Mouse (Mus musculus): ENCODE measurements around the gene Nav2. TPM values are rescaled to one million over a fixed set of nuclear protein-coding genes. Genes with fewer than 3 reads are reported as not detected.

Nav2 gene
- total RNA-seq, 2 experiments from 2014 or later: 42.4 to 52.9 TPM

DNA sequence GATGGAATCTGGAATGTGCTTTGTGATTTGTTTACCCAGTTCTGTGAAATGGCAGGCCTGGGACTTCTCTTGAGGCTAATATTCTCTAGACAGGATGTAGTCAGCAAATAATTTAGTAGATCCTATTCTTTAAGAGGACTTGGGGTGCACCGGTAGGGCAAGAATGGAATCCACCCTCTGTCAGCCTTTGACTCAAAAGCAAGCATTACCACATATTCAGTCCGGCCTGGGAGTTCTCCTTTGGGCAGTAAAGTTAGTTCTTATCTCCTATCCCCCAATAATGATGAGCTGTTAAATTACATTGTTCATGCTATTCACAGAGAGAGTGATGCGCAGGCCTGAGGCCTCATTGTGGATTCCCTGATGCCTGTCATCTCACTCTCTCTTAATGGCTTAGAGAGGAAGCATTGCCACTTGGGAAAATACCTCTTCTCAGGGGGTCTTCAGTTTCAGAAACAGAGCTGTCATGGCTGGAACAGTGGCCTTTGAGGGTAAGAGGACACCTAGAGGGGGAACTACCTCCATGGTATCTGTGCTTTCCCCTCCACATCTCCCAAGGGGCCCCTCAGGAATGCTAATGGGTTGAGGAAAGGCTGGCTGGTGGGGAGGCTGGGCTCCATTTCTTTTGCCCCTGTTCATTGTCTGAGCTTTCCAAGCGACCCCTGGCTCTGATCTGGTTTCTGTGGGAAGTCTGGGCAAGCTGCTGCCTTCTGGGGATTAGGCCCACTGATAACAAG, 133.0 kb downstream of the Nav2 start:
- intact Hi-C loops (cut with DNase I): no loop called here
- no peak for DNase-seq

DNA sequence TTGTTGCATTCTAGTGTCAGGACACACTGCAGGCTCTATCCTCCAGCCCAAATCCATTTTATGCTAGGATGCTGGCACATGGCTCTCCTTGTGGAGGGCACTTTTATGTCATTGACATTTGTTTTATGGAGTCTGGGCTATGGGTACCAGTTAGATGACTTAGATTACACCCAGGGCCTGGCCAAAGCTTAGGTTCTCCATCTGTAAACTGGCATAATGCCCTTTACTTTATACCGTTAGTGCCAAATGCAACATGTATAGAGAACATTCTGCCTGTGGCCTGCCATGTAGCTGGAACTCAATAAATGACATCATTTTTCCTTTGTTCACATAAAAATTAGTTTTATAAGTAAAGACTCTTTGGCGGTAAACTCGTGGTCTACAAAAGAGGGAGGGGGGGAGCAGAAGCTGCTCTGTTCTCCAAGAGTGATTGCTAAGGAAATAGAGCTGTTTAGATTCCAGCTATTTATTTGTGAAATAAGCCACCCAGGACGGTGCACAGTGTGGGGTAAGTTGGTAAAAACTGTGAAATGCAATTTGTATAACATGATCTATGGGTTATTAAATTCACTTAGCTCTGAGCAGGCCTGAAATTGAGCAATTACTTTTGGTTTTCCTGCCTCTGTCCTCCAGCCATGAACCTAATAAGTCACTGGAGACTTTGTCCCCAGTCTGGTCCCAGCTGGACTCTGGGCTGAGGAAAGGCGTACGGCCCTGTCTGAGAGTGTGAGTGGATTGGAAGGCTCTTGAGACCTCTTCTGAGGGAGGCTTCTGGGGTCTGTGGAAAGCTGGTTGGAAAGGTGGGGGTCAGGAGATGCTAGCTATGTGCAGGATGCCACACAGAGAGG, 137.2 kb downstream of the Nav2 start:
- DNase-seq: no peak
- intact Hi-C loops (cut with DNase I): no loop called here

DNA sequence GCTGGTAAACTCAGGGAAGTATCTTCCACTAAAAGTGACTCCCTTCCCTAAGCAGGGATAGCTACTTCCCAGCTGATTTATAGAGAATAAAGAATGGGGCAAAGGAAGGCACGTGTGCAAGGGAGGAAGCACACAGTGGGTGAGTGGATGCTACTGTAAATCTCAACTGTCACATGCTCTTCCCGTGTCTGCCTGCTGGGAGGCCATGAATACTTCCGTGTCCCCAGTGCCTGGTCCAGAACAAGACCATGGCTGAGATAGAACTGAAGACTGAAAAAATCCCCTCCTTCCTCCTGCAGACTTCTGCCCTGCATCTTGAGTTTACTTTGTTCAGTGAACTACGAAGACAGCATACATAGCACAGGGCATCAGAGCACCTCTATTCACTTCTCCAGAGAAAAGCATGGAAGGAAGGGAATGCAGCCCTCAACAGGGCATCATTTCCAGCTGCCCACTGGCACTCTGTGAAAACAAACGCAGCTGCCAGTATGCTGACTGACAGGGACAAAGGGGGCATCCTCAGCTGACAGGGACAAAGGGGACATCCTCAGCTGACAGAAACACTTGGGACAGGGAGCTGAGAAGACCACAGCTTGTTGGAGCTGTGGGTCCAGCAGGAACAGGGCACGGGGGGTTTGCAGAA, 138.0 kb downstream of the Nav2 start:
- no peak for DNase-seq
- intact Hi-C loops (cut with DNase I): no loop called here

DNA sequence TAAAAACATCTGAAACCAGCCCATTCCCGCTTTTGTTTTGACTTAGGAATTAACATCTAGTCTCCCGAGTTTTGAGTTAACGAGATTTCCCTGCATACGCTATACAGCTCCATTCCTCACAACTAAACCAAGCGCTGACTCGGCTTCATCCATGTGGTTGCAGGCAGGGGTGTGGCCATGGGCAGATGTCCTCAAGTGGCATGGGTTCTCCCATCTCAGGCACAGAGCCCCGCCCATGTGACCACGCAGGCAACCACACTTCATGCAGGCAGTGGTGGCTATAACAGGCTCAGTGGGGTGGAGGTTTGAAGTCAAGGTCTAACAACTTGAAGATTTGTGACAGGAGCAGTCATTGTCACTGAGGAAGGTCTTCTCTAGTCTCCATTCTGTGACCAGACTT, 138.8 kb downstream of the Nav2 start:
- intact Hi-C loops (cut with DNase I): no loop called here
- no peak for DNase-seq

DNA sequence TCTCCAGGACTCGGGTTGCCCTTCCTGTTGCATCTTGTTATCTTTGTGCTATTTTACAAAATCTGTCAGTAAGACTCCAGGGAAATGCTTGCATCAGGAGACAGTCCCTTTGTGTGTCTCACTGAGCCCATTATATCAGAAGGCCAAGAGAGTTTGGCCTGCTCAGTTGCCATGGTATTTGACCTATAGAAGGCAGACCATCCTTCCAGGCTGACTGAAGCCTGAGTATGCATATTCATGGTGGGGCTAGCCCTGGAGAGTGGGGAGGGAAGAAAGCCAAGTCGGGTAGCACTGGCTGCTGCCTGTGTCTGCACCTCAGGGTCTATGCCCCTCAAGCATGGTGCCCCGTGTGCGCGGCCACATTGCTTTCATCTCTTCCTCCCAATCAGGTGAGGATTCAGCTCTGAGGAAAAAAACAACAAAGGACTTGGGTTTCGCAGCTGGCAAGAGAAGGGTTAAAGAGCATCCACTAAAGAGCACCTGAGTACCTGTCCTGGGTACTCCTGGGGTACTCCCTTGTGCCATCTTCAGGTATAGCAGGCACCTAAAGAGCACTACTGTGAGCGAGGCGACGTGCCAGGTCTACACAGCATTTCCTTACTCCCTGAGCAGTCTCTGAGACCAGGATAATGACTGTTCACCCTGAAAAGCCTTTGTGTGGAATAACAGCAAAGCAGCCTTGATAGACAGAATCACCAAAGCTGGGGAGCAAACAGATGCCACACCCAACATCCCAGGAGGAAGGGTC, 144.5 kb downstream of the Nav2 start:
- intact Hi-C loops (cut with DNase I): loop anchor here (2.0 kb wide), 1 partner anchor 62 kb away; no protein-coding TSS in a partner anchor
- no peak for DNase-seq

DNA sequence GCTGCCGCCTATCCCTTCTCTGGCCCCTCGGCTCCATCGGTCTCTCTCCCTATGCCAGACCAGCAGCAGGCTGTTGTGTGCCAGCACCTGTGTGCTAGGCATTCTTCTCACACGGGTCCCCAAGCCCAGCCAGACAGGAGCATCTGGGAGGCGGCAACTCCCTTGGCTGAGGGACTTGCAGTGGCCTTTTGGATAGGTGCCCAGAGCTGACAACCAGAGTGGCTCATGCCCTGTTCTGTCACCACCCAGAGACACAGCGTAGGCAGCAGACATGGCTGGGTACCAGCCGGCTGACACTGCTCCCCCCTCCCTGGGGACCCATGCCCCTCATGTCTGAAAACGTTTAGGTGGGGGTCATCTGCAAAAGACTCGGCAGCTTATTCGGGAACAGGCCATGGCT, 146.8 kb downstream of the Nav2 start:
- peak; percentile 14 to 21 for DNase-seq
- intact Hi-C loops (cut with DNase I): no loop called here

DNA sequence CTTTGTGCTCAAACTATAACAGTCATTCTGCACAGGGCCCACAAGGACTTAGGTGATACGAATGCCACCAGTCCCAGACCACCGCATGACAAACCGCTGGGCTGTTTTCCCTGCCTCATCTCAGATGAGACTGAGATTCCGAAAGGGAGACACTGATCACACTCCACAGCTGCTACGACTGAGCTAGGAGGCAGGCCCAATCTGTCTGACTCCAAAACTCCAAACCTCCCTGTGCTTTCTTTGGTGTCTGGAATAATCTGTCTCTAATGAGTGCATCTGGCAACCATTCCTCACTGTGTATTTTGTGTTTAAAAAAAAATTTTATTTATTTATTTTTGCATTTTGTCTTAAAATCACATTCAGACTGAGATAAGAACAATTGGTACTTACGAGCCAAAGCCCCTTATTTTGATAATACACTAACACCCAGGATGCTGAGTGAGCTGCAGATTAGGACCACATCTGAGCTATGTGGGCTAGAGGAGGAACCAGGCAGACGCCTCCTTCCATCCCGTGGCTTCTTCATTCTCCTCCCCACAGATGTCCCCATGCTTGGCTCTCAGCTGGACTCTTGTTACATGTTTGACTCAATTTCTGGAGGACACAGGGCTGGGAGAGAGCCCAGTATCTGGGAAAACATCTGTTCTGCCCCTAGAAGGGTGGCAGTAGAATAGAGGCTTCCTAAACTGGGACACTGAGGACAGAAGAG, 149.9 kb downstream of the Nav2 start:
- intact Hi-C loops (cut with DNase I): no loop called here
- DNase-seq: no peak

DNA sequence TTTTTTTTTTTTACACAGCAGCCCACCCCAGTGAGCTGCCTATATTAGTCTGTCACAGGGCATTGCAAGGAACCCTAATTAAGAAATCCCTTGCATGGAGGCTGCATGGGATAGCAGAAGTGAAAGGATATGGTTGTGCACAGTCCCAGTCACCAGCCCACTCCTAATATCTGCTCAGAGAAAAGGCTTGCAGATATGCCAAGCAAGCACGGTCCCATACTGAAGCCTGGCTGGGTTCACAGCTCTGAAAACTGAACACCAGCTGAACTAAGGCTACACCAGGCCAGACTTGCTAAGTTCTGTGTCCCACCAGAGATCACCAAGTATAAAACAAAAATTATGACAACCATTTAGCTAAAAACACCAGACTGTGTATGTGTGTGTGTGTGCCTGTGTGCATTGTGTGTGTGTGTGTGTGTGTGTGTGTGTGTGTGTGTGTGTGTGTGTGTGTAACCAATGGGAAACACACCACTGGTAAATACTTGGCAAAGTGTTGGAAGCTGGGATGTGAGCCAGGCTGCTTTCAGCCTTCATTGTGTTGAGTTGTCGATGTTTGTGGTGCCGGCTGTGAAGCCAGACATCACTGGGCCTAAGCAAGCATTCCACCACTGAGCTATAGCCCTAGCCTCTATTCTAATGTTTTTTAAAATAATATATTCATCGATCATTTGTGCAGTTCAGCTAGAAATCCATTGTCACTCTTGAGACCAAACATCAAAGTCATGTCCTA, 156.4 kb downstream of the Nav2 start:
- DNase-seq: peak in 1 of 2 experiments; percentile 16

DNA sequence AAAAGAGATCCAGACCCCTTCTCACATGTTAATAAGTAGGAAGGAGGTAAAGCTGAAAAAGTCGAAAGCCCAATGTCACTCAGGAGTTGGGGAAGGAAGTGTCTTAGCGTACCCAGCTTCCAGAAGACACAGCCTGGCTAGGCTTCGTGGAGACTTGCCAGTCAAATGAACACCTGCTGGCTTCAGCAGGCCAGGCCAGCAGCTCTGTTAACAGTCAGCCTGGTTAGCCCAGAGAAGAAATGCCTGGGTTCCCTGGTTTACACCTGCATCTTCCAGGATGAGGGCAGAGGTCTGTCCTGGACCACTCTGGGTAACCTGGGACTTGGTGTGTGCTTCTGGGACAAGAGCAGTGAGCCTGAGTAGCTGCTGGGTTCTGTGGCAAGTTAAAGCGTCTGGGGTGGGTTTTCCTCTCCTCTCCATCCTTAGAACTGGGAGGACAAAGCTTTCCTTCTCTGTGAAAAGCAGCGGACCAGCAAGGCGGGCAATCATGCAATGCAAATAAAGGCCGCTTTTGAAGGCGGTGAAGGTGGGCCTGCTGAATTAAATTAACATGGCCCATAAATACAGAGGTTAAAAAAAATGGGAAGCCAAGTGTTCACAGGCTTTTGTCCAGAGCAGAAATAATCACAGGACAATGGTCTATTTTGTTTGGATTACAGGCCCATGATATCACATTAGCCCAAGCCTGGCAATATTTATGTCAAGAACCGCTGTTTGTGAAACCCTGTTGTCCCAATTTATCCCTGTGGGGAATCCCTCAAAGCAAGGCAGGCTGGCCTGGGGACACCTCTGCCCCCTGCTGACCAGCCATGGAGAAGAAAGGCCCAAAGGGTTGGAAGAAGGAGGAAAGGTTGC, 157.3 kb downstream of the Nav2 start:
- intact Hi-C loops (cut with DNase I): loop anchor here (2.0 to 5.0 kb wide), 4 partner anchors 139 to 314 kb away; no protein-coding TSS in a partner anchor
- DNase-seq: peak; percentile 20 to 51

More for the DNA sequence above, 156.4 kb downstream of the Nav2 start:
- intact Hi-C loops (cut with DNase I): loop anchor here (5.0 kb wide), 3 partner anchors 138 to 313 kb away; no protein-coding TSS in a partner anchor

DNA sequence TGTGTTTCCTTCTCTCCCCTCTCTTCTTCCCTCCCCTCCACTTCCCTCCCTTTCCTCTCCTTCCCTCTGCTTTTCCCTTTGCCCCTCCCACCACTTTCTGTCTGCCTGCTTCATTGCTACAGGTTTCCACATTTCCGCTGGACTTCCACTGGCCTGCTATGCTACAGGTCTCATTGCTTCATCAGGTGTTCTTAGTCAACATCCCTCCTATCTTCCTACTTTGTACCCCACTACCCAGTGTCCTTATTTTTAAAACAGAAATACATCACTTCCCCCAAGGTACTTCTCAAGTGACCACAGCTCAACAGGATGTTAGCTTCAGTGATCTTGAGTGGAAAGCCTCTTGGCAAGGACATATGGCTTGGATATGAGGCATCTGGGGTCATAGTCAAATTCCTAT, 158.3 kb downstream of the Nav2 start:
- no peak for DNase-seq
- intact Hi-C loops (cut with DNase I): loop anchor here (2.0 to 5.0 kb wide), 4 partner anchors 140 to 315 kb away; no protein-coding TSS in a partner anchor

DNA sequence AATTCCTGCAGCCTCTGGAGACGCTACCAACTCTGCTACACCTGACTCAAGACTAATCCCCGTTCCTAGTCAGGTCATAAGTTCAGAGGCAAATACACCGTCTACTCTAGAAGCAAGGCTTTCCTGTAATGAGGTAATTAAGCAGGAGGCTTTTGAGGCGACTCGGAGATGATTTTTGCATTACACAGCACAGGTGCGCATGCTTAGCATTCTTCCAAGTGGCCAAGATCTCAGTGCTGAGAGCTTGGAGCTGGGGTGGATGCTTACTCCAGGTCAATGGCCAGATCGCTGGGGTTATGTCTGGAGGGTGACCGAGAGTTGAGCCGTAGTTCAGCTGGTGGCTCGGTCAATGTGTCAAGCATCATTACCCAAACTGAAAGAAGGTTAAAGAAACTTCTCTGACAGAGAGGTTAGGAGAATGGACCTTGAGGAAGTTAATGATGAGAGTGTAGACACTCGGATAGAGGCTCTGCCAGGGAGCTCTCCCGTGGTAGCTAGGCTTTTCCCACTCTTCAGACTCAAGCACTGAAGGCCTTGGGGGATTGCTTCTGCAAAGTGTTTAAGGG, 161.0 kb downstream of the Nav2 start:
- no peak for DNase-seq
- intact Hi-C loops (cut with DNase I): loop anchor here (5.0 kb wide), 3 partner anchors 142 to 317 kb away; no protein-coding TSS in a partner anchor

DNA sequence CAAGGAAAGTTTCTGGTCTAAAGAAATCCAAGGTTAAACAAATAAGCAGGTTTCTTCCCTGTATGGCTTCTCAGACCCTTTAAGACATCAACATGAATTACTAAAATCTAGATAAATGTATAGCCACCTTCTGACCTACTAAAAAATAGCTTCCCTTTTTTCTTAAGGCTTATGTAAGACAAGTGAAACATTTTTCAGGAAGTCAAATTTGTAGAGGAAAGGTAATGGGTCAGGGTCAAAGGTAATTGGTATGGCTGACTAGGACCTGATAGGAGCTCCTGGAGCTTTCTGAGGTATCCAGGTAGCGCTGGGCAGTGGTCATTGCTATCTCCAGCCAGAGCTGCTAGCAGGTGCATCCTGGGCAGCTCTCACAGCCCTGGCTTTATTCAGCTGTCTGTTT, 162.1 kb downstream of the Nav2 start:
- no peak for DNase-seq
- intact Hi-C loops (cut with DNase I): no loop called here

DNA sequence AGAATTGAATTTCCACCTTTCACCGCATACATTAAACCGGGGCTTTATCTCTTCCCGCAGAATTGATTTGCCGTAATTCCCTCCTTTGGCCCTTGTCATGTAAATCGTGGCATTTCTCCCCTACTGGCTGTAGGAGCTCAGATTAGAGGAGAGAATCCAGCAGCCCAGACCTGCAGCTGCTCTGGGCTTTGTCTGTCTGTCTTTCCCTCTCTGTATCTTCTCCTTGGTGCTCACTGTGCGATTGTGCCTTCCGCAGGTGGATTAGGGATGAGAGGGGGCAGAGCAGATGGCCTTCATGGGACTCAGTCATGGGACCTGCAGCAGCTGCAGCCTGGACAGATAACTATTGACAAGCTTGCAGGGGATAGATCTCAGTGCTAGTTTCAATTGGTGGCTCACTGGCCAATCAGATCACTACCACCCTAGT, 162.6 kb downstream of the Nav2 start:
- DNase-seq: no peak

DNA sequence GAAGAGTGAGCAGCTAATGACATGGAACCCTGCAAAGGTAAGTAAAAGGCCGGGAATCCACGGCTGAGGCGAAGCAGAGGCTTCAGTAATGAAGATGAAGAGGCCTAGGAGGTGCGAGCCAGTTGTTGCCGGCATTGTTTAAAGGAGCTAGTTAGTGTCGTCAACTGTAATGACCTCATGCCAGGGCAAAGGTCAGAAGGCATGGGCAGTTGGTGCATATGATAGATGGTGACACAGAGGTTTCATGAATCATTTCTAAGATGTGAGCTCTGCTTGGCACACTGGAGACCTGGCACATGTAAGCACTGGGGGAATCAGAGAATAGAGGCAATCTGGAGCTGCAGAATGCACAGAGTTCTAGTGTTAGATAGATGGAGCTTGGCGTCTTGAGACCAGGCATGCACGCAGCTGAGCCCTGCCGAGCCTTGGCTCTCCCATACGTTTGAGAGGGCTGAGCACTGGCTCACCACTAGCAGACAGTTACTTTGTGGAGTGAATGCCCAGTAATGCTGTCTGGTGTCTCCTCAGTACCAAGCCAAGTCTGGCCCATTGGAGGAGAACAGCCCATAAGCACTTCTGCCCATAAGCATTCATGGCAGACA, 166.9 kb downstream of the Nav2 start:
- intact Hi-C loops (cut with DNase I): no loop called here

More for the DNA sequence above, 162.6 kb downstream of the Nav2 start:
- intact Hi-C loops (cut with DNase I): no loop called here

DNA sequence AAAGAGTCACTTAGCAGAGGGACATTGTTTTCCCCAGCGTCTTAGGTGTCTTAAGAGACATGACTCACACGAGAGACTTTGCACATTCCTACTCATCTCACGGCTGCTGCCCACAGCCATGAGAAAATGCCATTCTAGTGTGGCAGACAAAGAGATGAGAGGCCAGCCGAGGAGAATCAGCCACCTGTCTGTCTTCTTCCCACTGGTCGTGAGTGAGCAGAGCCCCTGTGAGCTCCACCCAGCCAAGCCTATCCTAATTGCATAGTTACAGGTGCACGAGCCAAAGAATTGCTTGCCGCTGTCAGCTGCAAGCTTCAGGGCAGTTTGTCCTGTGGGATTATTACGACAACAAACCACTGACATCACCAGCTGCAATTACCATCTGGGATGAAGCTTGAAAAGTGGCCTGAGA, 167.8 kb downstream of the Nav2 start:
- DNase-seq: no peak
- intact Hi-C loops (cut with DNase I): no loop called here

More for the DNA sequence above, 166.9 kb downstream of the Nav2 start:
- no peak for DNase-seq

DNA sequence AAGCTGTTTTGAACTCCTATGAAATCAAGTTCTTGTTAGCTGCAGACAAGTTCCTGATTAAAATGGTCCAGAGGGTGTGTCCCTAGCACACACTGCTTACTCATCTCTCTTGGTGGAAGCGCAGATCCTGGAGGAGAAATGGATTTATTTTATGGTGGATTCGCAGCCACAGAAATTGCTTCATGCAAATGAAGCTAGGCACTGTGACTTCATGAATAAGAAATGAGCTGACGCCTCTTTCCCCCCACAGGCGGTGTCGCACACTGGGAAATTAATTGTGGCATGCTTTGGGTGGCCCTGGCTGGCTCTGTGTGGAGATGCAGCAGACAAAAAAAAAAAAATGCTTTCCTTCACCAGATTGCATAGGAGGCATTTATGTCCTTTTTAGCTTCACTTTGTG, 170.4 kb downstream of the Nav2 start:
- intact Hi-C loops (cut with DNase I): no loop called here
- no peak for DNase-seq

DNA sequence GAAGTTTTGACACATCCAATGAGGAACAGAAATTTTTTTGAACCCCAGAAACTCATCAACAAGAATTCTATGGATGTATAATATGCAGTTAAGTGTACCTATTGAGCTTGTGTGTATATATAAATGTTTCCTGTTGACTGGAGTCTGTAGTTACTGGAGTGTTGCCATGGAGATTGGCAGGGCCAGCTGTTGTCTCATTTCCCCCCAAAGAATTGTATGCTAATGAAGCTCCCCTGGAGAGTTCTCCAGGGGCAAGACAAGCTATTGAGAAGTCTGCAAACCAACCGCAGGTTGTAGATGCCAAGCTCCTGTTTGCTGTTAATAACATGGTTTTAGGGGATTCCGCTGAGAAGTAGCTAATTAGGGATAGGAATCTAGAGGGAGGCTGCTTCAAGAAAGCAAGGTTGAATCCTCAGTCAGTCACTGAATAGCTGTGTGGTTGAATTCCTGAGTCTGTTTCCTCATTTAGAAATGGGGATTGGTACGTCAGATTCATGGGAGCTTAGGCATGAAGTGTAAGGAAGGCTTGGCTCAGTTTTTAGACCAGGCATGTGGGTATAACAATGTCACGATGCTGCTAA, 174.2 kb downstream of the Nav2 start:
- no peak for DNase-seq
- intact Hi-C loops (cut with DNase I): no loop called here

Data from heart, postnatal 36 days (tissue).